Mouse (Mus musculus): ENCODE results near the gene Whrn. TPM values are rescaled to one million over a fixed set of nuclear protein-coding genes. Genes with fewer than 3 reads are reported as not detected.

Whrn gene
- polyA plus RNA-seq, 1 experiment from 2014 or later, result 1.1 TPM

Other genes starting within 250 kb of the Whrn start
- not detected in 2 replicates for gene Orm1, start 151.4 kb downstream of the Whrn start, polyA plus RNA-seq (2016; fragmentation: Nextera tagmentation; extraction: Ambion mirVana)
- not detected in 2 replicates for gene Orm3, start 139.8 kb downstream of the Whrn start, polyA plus RNA-seq (2016; fragmentation: Nextera tagmentation; extraction: Ambion mirVana)
- not detected in 2 replicates for gene Orm2, start 133.5 kb downstream of the Whrn start, polyA plus RNA-seq (2016; fragmentation: Nextera tagmentation; extraction: Ambion mirVana)
- gene Akna, start 92.6 kb downstream of the Whrn start, polyA plus RNA-seq (2016; fragmentation: Nextera tagmentation; extraction: Ambion mirVana), result 5.4 and 5.7 TPM in 2 replicates
- gene Atp6v1g1, start 48.8 kb upstream of the Whrn start, polyA plus RNA-seq (2016; fragmentation: Nextera tagmentation; extraction: Ambion mirVana), result 124 and 125 TPM in 2 replicates
- 7.5 and 7.8 TPM in 2 replicates for gene Tmem268, start 62.8 kb upstream of the Whrn start, polyA plus RNA-seq (2016; fragmentation: Nextera tagmentation; extraction: Ambion mirVana)
- not detected in 2 replicates for gene Gm11213, start 109.3 kb upstream of the Whrn start, polyA plus RNA-seq (2016; fragmentation: Nextera tagmentation; extraction: Ambion mirVana)
- not detected in 2 replicates for gene Tex48, start 126.4 kb upstream of the Whrn start, polyA plus RNA-seq (2016; fragmentation: Nextera tagmentation; extraction: Ambion mirVana)
- gene Gm11214, start 167.4 kb upstream of the Whrn start, polyA plus RNA-seq (2016; fragmentation: Nextera tagmentation; extraction: Ambion mirVana), result not detected in 2 replicates
- gene Tnfsf15, start 249.1 kb upstream of the Whrn start, polyA plus RNA-seq (2016; fragmentation: Nextera tagmentation; extraction: Ambion mirVana), result not detected in 2 replicates

Data from liver, embryonic 12.5 days (tissue).